Mouse (Mus musculus): ENCODE data around the gene Mdga1.

The Mdga1 gene

DNA sequence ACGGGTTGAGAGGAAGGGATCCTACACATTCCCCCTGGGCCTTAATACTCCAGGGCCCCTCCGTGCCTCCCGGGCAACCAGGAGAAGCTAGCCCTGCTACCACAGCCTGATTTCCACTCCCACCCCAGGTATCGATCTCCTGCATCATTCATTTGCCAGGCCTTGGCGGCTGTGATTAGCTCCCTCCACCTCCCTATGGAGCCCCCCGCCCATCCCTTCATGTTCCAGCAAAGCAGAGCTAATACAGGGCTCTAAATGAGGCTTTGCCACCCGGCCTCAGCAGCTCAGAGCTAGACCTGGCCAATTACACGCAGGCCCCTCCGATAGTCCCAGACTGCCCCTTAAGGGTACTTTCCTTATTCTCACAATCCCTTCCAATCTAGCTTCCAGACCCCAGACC lies 86.5 kb downstream of the Mdga1 start:
- no peak for DNase-seq

DNA sequence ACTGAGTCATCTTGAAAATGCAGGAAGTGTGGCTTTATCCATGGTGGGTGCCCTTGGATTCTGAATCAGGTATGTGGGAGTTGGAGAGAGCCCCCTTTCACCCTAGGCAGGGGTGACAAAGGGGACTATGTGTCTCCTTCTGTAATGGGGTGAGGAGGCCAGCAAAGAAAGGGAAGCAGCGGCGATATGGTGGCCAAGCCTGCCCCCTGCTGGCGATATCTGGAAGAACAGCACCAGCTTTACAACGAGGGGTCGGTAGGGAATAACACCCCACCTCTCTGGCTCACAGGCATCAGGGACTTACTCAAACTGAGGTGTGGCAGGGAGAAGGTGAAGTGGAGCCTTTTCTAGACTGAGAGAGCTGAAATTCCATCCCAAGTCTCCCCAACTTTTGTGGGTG lies 87.0 kb downstream of the Mdga1 start:
- peak; percentile 51 to 74 for DNase-seq

DNA sequence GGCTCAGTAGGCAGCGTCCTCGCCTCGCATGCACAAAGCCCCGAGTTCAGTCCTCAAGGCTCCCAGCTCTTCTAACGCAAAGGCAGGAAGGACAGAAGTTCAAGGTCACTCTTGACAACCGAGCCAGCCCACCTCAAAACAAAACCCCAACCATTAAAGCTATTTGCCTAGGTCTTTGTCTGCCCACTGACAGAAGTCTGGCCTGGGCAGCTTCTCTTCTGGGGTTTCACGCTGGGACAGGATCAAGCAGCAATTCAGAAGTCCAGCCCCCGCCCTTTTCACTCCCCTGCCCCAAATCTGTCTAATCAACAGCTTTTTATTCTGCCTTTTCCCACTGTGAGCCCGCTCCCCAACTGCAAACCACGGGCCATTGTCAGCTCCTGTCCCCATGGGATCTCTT lies 89.6 kb downstream of the Mdga1 start:
- no peak for DNase-seq

DNA sequence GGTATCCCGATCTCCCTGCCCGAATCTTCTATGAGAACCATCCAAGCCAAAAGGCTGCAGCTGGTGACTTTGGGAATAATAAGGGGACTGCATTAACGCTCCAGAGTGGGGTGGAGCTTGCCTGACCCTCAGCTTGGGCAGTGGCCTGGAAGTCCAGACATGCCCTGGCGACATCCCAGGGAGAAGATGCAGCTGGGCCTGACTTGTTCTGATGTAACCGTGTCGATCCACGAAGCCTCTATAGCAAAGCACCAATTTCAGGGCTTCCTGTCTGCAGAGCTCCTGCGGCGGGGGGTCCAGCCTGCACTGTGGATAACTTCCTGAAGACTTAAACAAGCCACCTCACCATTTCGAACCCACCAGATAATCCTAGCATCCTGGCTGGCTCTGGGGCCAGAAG lies 90.9 kb downstream of the Mdga1 start:
- DNase-seq = peak; percentile 21 to 78

DNA sequence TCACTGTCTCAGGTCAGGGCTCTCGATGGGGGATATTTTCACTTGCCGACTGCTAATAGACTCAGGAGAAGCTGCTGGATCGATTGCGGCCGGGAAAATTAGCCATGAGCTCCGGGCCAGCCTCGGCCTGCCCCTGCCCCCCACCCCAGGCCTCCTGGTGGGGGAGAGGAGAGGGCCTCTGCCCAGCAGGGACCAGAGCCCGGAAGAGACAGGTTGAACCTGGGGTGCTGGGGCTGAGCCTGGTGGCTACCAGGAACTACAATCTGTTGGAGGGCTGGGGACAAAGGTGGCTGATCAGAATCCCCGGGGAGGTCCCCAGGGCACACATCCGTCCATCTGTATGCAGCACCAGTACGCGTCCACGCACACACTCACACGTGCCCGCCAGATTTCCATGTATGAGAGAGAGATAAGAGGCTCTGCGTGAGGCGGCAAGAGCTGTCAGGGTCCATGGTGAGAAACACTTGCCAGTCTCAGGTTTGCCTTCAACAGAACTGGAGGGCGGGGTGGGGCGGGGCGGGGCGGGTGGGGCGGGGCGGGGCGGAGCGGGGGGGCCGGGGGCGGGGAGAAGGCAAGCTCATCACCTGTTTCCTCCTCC lies 95.7 kb downstream of the Mdga1 start:
- DNase-seq = no peak

DNA sequence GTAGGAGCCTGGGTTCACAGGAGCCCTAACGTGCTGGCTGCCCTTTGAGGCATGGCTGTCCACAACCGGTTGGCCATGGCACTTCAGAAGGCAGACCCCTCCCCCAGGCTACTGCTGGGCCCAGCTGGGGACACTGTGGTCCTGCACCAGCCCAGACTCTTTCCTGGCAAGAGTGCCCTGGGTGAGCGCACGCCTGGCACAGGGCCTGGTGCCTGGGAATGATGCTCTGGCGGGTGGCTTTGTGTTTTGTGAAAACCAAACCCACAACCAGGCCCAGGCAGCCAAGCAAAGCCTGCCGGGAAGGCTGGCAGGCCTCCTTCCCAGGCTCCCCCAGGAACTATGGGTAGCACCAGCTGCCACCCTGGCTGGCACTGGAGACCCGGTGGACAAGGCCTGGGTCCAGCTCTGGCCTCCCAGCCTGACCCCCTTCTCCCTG lies 96.3 kb downstream of the Mdga1 start:
- peak; percentile 17 to 43 for DNase-seq

DNA sequence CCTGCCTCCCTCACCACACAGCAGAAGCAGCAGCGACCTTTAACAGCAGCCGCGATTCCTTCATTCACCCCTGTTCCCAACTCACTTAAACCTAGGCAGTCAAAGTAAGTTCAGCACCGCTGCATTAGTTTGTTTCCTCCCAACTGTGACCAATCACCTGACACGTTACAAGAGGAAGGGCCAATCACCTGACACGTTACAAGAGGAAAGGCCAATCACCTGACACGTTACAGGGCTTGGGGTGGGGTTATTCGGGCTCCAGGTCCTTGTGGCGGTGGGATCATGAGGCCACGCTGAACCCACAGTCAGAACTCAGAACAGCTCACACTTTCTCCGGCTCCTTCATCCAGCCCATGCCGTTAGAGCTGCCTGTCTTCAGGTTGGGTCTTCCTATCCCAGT lies 99.6 kb downstream of the Mdga1 start:
- no peak for DNase-seq

DNA sequence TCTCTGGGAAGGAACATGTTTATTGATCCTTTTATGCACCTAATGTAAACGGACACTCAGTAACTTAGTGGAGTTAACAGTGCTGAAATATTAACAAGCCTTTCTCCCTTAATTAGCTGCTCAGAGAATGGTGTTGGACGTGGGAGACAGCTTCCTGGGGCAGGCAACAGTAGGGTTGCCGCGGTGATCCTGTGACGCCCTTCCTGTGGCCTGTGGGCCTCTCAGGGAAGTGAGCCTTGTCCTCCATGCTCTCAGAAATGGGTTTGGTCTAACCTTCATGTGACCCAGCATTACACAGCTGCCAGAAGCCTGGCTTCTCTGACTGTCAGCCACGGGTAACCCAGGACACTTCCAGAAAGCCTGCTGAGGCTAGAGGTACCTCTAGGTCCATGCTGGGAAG lies 104.0 kb downstream of the Mdga1 start:
- DNase-seq = no peak

DNA sequence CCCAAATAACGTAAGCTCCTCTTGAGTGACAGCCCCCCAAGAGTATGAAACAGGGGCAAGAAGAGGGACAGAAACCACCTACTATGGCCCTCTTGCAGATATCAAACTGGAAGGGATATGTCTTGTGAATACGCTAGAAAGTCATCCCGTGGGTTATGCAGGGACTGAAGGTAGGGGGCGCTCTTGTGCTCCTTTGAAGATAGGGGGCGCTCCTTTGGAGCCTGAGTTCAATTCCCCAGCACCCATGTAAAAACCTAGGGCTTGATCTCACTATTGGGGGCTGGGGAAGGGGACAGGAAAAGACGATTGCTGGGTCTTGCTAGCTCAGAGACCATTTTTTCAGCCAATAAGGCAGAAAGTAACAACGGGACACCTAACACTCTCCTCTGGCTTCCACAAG lies 105.4 kb downstream of the Mdga1 start:
- no peak for DNase-seq

DNA sequence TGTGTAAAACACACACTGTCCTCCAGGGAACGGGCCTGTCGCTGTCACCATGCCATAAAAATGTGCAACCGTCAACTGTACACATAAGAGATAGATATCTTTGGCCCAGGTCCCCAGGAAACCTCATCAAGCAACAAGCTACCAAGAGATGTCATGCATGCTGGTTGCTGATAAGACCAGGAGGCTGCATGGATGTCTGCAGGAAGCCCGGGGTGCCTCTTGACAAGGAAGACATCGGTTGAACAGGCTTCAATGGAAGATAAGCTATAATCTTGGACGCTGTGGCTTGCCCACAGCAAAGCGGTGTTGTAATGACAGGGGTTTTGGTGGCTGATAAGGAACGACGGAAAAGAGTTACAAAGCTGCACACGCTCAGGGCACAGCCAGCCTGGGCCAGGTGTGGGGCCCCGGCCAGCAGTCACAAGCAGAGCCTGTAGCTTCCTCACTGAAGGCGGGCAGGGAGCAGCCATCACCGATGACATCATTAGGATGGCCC lies 110.1 kb downstream of the Mdga1 start:
- DNase-seq = no peak

DNA sequence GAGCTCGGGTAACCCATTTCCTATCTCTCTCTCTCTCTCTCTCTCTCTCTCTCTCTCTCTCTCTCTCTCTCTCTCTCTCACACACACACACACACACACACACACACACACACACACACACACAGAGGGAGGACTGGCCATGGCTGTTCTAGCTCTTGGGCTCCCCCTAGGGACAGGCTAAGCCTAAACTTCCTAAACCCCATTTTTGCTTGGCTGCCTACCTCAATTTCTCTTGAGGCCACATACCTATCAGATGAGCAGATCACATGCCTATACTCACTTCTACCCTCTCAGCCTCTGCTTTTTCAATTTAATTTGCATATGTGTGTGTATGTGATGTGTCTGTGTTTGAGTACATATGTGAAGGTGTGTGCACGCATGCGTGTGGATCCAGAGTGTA lies 111.1 kb downstream of the Mdga1 start:
- DNase-seq = peak in 1 of 2 experiments; percentile 46

DNA sequence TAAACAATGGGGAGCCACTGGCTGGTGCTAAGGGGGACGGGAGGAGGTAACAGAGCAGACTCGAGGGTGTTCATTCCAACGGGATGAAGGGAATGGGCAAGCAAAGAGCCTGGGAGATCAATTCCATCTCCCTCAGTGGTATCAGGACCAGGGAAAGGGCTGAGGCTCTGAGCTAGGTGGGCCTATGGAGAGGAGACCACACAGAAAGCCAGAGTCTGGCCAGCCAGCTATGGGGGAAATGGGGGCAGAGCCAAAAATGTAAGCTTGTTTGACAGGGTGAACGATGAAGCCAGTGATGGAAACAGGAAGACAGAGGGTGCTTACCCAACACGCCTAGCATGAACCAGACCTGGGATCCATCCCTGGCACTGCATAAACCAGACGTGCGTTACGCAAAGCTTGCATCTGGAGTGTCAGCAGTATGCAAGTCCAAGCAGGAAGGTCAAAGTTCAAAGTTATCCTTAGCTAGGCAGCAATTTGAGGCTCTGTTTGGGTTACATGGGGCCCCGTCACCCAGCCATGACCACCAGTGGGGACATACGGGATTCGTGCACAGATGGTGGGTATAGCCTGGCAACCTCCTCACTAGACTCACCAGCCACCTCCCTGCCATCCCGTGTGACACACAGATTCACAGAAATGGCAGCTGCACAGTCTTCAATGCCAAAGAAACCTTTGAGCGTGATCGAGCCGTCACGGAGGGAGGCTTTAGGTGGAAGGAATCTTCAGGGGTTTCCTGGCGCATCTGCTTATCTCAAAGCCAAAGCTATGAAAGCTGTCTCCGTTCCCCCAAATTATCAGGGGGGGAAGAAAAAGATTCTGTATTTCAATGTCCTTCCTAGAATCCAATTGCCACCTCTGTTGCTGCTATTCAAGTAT lies 113.9 kb downstream of the Mdga1 start:
- DNase-seq = peak; percentile 47 to 87

DNA sequence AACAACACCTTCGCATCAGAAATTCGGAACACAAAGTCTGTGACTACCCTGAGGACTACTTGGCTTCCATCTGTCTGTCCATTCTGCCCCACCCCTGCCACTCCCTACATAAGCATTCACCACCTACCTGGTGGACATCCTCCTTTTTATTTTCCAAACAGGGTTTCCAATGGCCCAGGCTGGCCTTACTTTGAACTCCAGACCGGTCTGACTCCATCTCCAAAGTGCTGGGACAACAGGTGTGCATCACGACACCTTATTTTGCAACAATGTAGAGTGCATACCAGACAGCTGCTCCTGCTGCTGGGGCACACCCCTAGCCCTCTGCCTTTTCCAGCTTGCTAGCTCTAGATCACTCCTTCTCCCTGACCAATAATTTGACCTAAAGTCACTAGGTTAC lies 115.1 kb downstream of the Mdga1 start:
- no peak for DNase-seq

DNA sequence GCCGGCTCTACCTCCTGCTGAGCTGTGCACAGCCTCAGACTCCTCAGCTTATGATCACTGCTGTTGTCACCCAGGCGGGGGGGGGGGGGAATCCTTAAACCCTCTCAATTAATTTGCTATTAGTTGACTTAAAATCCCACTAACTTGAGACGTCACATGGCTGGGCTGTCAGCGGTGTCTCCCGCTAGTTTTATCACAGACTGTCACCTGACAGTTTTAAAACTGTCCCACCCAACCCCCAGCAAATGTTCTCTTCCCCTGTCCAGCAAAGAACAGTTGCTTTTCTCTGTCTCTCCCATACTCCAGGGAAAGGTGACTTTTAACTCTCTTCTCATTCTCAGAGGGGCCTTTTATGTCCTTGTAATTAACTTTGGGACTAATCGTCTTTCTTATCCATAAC lies 115.5 kb downstream of the Mdga1 start:
- no peak for DNase-seq

DNA sequence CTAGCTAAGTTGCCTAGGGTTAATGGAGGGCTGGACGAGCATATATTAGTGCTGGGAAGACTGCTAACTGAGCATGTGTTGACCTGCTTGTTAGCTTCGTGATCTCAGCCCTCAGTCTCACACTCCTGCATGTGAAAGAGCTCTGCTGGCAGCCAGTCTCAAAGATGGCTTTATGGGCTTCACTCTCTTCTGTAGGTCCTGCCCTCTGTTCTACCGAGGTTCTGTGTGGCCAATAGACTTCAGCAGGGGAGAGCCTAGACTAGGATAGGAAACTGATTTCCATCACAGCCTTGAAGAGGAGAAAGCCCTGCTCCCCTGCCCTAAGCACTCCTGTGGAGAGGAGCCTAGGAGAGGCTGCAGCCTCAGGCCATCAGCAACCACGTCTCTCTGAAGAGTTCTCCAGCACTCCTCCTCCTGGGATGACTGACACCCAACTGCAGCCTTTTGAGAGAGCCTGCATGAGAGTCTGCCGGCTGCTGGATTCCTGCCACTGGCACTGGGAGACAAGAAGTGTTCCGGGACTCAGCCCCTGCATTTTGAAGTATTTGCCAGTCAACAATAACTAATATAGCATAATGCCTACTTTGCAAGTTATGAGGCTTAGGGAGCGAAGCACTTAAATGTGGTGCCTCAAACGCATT lies 116.9 kb downstream of the Mdga1 start:
- DNase-seq = peak; percentile 43 to 74

DNA sequence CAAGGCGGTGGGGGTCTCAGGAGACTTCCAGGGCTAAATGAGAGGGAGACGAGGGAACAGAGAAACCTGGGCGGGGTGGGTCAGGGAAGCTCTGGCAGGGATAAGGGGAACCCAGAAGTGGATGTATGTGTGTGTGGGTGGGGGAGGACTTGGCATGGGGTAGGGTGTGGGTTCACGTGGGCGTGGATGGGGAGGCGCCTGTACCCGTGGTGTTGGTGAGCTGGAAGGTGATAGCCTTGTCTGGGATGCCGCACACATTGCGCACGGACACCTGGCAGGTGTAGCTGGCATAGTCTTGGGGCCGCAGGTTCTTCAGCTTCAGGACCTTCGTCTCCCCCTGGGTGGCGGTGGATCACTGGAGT lies 120.5 kb downstream of the Mdga1 start:
- DNase-seq = no peak

DNA sequence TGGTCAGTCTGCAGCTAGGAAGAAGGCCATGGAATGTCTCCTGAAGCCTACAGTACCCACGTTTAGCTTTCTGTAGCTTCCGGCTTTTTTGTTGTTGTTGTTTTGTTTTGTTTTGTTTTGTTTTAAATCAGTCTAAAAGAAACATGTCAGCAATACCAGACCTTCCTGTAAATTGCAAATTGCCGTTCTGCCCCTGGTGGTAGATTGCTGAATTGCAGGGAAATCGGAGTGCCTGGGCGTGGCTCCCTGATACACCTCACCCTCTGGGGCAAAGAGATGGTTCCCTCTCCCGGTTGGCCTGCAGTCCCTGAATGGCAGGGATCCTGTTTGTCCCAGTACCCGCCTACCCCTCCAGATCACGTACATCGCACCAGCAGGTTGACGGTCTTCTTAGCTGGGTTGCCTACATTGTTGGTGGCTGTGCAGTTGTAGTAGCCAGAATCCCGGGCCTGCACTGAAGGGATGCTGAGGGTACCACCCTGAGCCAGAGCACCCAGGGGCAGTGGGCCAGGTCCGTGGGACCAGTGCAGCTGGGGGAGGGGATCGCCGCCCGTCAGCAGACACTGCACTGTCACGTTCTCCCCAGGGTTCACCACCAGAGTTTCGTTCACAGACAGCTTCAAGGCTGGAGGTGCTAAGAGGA lies 121.0 kb downstream of the Mdga1 start:
- peak; percentile 49 to 77 for DNase-seq

DNA sequence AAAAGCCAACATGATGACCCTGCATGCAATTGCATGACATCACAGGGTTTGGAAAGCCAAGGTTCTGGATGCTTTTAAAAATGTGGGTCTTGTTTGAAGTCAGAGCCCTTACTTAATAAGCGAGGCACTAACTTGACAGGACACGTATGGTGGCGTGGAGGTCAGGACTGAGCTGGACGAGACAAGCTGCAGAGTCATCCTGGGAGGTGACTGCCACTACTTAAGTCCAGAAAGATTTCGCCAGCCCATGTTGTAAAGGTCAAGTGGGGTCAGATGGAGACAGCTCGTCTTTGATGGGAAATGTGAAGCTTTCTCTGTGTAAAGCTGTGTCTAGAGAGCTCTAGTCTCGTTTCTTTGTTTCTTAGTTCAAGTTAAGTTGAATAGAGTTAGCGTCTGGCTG lies 122.6 kb downstream of the Mdga1 start:
- DNase-seq = peak; percentile 26 to 65

DNA sequence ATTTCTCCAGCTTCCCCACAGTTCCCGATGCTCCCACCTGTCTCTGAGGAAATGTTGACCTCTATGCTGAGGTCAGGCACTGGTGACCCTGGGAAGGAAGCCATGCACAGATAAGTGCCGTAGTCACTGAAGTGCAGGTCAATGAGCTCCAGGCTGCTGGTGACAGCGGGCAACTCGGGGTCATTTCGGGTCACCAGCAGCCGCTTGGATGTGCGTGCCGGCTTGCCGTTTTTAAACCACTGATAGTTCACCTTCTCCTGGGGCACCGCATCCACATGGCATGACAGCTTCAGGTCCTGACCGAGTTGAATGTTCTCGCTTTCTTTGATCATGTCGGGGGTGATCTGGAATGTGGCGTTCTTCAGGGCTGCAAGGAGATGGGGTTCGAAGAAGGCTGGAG lies 123.6 kb downstream of the Mdga1 start:
- DNase-seq = no peak

DNA sequence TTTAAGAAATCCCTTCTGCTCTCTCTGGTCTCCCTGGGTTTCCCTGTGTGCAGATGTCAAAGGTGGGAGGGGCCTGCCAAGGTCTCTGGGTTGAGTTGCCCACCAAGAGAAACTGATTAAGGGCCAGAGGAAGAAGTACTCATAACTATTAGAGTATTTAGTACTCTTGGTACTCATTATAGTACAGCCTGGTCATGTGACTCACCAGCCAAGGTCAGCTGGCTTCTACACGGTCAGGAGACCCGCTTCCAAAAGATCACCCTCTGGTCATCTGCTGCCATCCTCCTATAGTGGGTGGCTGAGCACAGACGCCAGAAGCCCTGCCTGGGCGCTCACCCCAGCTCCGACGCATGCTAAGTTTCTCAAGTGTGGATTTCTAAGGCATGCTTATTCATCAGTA lies 124.9 kb downstream of the Mdga1 start:
- DNase-seq = no peak

DNA sequence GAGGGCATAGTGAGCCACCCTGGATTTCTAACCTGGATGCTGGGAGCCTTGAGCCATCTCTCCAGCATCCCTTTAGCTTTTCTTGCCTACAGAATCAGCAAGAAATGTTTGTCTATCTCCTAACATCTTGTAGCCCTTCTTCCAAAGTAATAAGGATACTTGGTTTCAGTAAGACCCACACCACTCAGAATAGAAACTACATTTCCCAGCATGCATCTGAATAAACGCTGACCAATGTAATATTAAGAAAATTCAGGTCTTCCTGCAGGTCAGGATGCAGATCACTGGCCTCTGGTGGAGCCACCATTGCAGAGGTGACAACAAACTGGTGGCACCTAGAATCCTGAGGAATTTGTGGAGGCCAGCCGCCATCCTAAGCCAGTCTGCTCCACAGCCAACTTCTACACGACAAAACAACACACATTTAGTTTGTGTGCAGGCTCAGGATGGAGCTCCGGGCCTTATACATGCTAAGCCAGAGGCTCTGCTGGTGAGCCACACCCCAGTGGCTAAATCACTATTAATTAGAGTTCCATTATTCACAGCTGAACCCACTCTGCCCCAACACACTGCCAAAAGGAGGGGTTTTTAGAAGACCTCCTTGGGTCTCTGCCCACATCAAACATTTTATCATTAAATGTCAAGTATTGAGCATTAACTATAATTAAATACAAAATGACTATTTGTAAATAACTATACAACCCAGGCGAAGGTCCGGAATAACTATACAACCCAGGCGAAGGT lies 126.3 kb downstream of the Mdga1 start:
- DNase-seq = no peak

DNA sequence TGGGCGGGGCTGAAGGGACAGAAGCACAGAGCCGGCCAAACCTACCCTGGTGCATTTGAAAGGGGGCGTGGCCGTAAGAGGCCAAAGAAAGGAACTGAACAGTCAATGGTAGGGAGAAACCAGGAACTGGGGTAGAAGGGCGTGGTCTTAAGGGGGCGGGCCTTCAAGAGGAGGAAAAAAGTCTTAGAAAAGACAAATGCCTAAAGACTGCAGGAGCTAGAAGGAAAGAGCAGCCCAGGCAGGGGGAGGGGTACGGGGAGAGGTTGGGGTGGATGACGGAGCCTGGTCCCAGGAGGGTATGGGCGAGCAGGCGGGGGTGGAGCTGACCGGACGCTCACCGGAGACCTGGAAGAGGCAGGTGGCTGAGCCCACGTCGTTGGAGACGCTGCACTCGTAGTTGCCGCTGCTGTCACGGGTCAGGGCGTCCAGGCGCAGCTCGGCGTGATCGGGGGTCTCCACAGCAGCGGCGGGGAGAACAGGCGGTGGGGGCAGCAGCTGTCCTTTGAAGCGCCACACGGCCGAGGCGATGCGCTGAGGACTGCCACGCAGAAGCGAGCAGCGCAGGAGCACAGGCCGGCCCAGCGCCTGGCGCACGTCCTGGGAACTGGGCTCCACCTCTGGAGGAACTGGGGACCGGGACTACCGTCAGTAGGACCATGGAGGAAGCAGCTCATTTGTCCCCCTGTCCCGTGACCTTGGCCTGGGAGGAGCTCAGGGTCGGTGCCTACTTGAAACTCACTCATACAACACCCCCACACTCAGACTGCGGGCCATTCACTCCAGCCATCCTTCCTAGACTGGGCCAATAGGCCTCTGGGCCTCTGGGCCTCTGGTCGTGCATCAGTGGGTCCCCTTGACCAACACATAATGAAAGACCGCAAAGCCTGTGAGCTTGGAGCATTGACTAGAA lies 127.9 kb downstream of the Mdga1 start:
- peak; percentile 68 to 70 for DNase-seq
